Comparison of ENCODE assay signal across 8 mouse cellular contexts in genomic region chr13:38346096-38346915, GRCm38 (mm10). TPM values are rescaled to one million over a fixed set of nuclear protein-coding genes. Genes with fewer than 3 reads are reported as not detected.
DNase-seq lines count a peak whose midpoint lies in the region; ATAC-seq and TF ChIP-seq lines count a peak whose summit lies in the region.

No protein-coding gene starts in this region.

- ATAC-seq in forebrain, embryonic 14.5 days = peak; percentile 25
- ATAC-seq in kidney, embryonic 14.5 days (ENCODE audit: low FRiP score, low TSS enrichment) = peak; percentile 22
- peak; percentile 5; the same call in 1 of the 2 replicates for ATAC-seq in midbrain, embryonic 14.5 days (ENCODE audit: low FRiP score, low TSS enrichment)

- H3K9me3 ChIP-seq in ES-Bruce4 (replicated peaks; ENCODE audit: control insufficient read depth, insufficient read depth, low read length, poor library complexity, severe bottlenecking) = no peaks in the 10 kb centered on the region
- no peaks in the 10 kb centered on the region for H3K9me3 ChIP-seq in forebrain, embryonic 14.5 days (replicated peaks; ENCODE audit: control insufficient read depth, low read length)
- no peaks in the 10 kb centered on the region for H3K9me3 ChIP-seq in kidney, embryonic 14.5 days (ENCODE audit: control insufficient read depth, low read length)
- no peaks in the 10 kb centered on the region for H3K9me3 ChIP-seq in midbrain, embryonic 14.5 days (ENCODE audit: control insufficient read depth, low read length)

- TF ChIP-seq EP300 in ES-Bruce4 (IDR thresholded peaks at IDR 0.05; ENCODE audit: insufficient read depth, low read depth, low read length) = no peak

- peak overlapping the region; percentile 80 for H3K4me2 ChIP-seq in forebrain, embryonic 14.5 days (ENCODE audit: low read length)
- H3K4me2 ChIP-seq in kidney, embryonic 14.5 days (replicated peaks; ENCODE audit: low read depth, low read length) = peak overlapping the region; percentile 88
- H3K4me2 ChIP-seq in midbrain, embryonic 14.5 days (ENCODE audit: low read length) = peak overlapping the region; percentile 82

- H3K4me3 ChIP-seq in ES-Bruce4 (ENCODE audit: low read depth, low read length) = peak overlapping the region; percentile 71
- H3K4me3 ChIP-seq in forebrain, embryonic 14.5 days (ENCODE audit: low read depth, low read length) = peak overlapping the region; percentile 41
- H3K4me3 ChIP-seq in kidney, embryonic 14.5 days (ENCODE audit: low read length) = peak overlapping the region; percentile 51
- H3K4me3 ChIP-seq in midbrain, embryonic 14.5 days (replicated peaks; ENCODE audit: low read depth, low read length) = peak overlapping the region; percentile 44

- TF ChIP-seq POLR2A in ES-Bruce4 (IDR thresholded peaks at IDR 0.05; ENCODE audit: insufficient read depth, low read length) = no peak

- no peaks in the 10 kb centered on the region for H3K4me1 ChIP-seq in ES-Bruce4 (ENCODE audit: control insufficient read depth, insufficient read depth, low read length)
- peaks cover 10% of the 10 kb centered on the region for H3K4me1 ChIP-seq in forebrain, embryonic 14.5 days (ENCODE audit: control insufficient read depth, insufficient read depth, low read length)
- H3K4me1 ChIP-seq in kidney, embryonic 14.5 days (ENCODE audit: control insufficient read depth, insufficient read depth, low read length) = peaks cover 21% of the 10 kb centered on the region
- H3K4me1 ChIP-seq in midbrain, embryonic 14.5 days (ENCODE audit: control insufficient read depth, insufficient read depth, low read length) = peaks cover 18% of the 10 kb centered on the region

- peaks cover 23% of the 10 kb centered on the region for H3K27me3 ChIP-seq in ES-Bruce4 (ENCODE audit: control insufficient read depth, insufficient read depth, low read length, poor library complexity, severe bottlenecking)
- H3K27me3 ChIP-seq in forebrain, embryonic 14.5 days (replicated peaks; ENCODE audit: control insufficient read depth, insufficient read depth, low read length) = peaks cover 46% of the 10 kb centered on the region
- peaks cover 45% of the 10 kb centered on the region for H3K27me3 ChIP-seq in kidney, embryonic 14.5 days (ENCODE audit: control insufficient read depth, insufficient read depth, low read length)
- peaks cover 50% of the 10 kb centered on the region for H3K27me3 ChIP-seq in midbrain, embryonic 14.5 days (ENCODE audit: control insufficient read depth, insufficient read depth, low read length)

- WGBS in forebrain, embryonic 14.5 days = under 1% methylated on average over 63 of the region's 63 CpGs
- 1% methylated on average over 61 of the region's 63 CpGs for WGBS in kidney, embryonic 14.5 days
- under 1% methylated on average over 63 of the region's 63 CpGs for WGBS in midbrain, embryonic 14.5 days

- no peak for TF ChIP-seq CTCF in ES-Bruce4 (IDR thresholded peaks at IDR 0.05; ENCODE audit: low read depth, low read length)

- H3K9ac ChIP-seq in ES-Bruce4 (ENCODE audit: low read depth, poor library complexity, severe bottlenecking) = peak overlapping the region; percentile 61
- H3K9ac ChIP-seq in forebrain, embryonic 14.5 days (ENCODE audit: low read length) = peak overlapping the region; percentile 21; the same call in 1 of the 2 replicates
- H3K9ac ChIP-seq in kidney, embryonic 14.5 days (ENCODE audit: low read depth, low read length) = peak overlapping the region; percentile 50
- H3K9ac ChIP-seq in midbrain, embryonic 14.5 days (replicated peaks; ENCODE audit: low read length) = peak overlapping the region; percentile 37

- no peak overlapping the region for H3K27ac ChIP-seq in ES-Bruce4 (ENCODE audit: insufficient read depth, low read length)
- H3K27ac ChIP-seq in forebrain, embryonic 14.5 days (ENCODE audit: low read depth, low read length) = no peak overlapping the region
- H3K27ac ChIP-seq in kidney, embryonic 14.5 days (ENCODE audit: low read depth, low read length) = no peak overlapping the region
- no peak overlapping the region for H3K27ac ChIP-seq in midbrain, embryonic 14.5 days (replicated peaks; ENCODE audit: low read depth, low read length)

- peak; percentile 15 to 21 for DNase-seq in cerebellum, postnatal 25 days
- DNase-seq in cerebellum, adult 8-10 months = no peak
- no peak for DNase-seq in forebrain, embryonic 14.5 days (ENCODE audit: low spot score)
- peak; percentile 48 for DNase-seq in midbrain, embryonic 14.5 days
- no peak for DNase-seq in layer of hippocampus, adult 9-10 months (ENCODE audit: low spot score)
- DNase-seq in urinary bladder, postnatal 4 days (ENCODE audit: low spot score in 2 of 2) = no peak

- no peaks in the 10 kb centered on the region for H3K36me3 ChIP-seq in ES-Bruce4 (ENCODE audit: control insufficient read depth, insufficient read depth, low read length, poor library complexity, severe bottlenecking)
- no peaks in the 10 kb centered on the region for H3K36me3 ChIP-seq in forebrain, embryonic 14.5 days (ENCODE audit: control insufficient read depth, insufficient read depth, low read length)
- H3K36me3 ChIP-seq in kidney, embryonic 14.5 days (ENCODE audit: control insufficient read depth, insufficient read depth, low read length) = no peaks in the 10 kb centered on the region
- no peaks in the 10 kb centered on the region for H3K36me3 ChIP-seq in midbrain, embryonic 14.5 days (ENCODE audit: control insufficient read depth, insufficient read depth, low read length)

RNA-seq across cellular contexts. Expression of gene Bmp6, which starts 1.4 kb away (rescaled TPM):
- 0.73 and 0.97 TPM in 2 replicates for polyA plus RNA-seq in ES-Bruce4 (2011; ENCODE audit: insufficient read depth, insufficient read length, low read depth, missing spikeins)
- polyA plus RNA-seq in forebrain, embryonic 14.5 days (2014; fragmentation: Nextera tagmentation; extraction: Ambion mirVana) = 2.6 and 3.7 TPM in 2 replicates
- 1.6 and 1.7 TPM in 2 replicates for polyA plus RNA-seq in kidney, embryonic 14.5 days (2014; fragmentation: Nextera tagmentation; extraction: Ambion mirVana)
- polyA plus RNA-seq in midbrain, embryonic 14.5 days (2014; fragmentation: Nextera tagmentation; extraction: Ambion mirVana) = 0.86 and 4.2 TPM in 2 replicates

Comparison
In these comparisons a context has a peak if more than half of its experiments do, and no peak if none do; other contexts are left out.
1. DNase-seq: peak in cerebellum, postnatal 25 days (2 of 2) and midbrain, embryonic 14.5 days (single experiment); none in cerebellum, adult 8-10 months (single experiment), forebrain, embryonic 14.5 days (single experiment), layer of hippocampus, adult 9-10 months (single experiment) and urinary bladder, postnatal 4 days (0 of 2).
2. Peak in every context shown above with its lines, with median percentiles within 50 percentile points of each other: H3K4me3 ChIP-seq, H3K9ac ChIP-seq, ATAC-seq and H3K4me2 ChIP-seq.